Mouse (Mus musculus) hindbrain, embryonic 10.5 days (tissue): ENCODE data around the gene Phactr4. TPM values are rescaled to one million over a fixed set of nuclear protein-coding genes. Genes with fewer than 3 reads are reported as not detected.

Experiments
- DNase-seq: peaks from one replicate; pipeline ENCODE4 v3.0.0-alpha.2; 2017; ENCODE audit warnings: low spot score
- H3K27ac ChIP-seq: fragments of 300-500 bp; sonication (generic); 2 replicates; pipeline ENCODE4 v1.5.1; 2016; ENCODE audit warnings: mild to moderate bottlenecking, moderate library complexity
- H3K27me3 ChIP-seq: fragments of 300-500 bp; sonication (generic); 2 replicates; pipeline ENCODE4 v1.6.1; 2016; ENCODE audit warnings: mild to moderate bottlenecking; ENCODE audit not compliant: poor library complexity, insufficient read depth, severe bottlenecking
- H3K36me3 ChIP-seq: fragments of 300-500 bp; sonication (generic); 2 replicates; pipeline ENCODE4 v1.6.1; 2016; ENCODE audit warnings: mild to moderate bottlenecking, moderate library complexity
- H3K4me1 ChIP-seq: fragments of 300-500 bp; sonication (generic); replicated peaks from 2 replicates; pipeline ENCODE4 v1.6.1; 2016; ENCODE audit warnings: mild to moderate bottlenecking
- H3K4me3 ChIP-seq: fragments of 300-500 bp; sonication (generic); 2 replicates; pipeline ENCODE4 v1.5.1; 2016; ENCODE audit warnings: mild to moderate bottlenecking, moderate library complexity
- H3K9me3 ChIP-seq: fragments of 300-500 bp; sonication (generic); 2 replicates; pipeline ENCODE4 v1.6.1; 2016; ENCODE audit warnings: mild to moderate bottlenecking, moderate library complexity
- WGBS: fragments of 180-500 bp; shearing (Covaris S2); methylation state at CpG from one replicate; pipeline ENCODE4 v1.1.7; 2016; 5-methylcytosine and 5-hydroxymethylcytosine counted together
- polyA plus RNA-seq: library from polyadenylated mRNA; unstranded; fragments of >200 nt; fragmentation: Nextera tagmentation; extraction: Ambion mirVana; gene quantifications from 2 replicates; pipeline ENCODE4 v1.2.1, GENCODE M21; 2016

Phactr4 gene
- polyA plus RNA-seq, 1 experiment from 2014 or later, result 25.5 TPM

- no peak for DNase-seq
- peaks cover 19% of the 10 kb centered on the region for H3K4me1 ChIP-seq
- H3K4me3 ChIP-seq, result no peak overlapping the region
- H3K27ac ChIP-seq, result no peak overlapping the region
- no peaks in the 10 kb centered on the region for H3K9me3 ChIP-seq
- H3K27me3 ChIP-seq, result no peaks in the 10 kb centered on the region
- peaks cover 89% of the 10 kb centered on the region for H3K36me3 ChIP-seq
- WGBS, result 94% methylated on average over 13 of the region's 13 CpGs
Observed at GRCm38 (mm10) chr4:132338943-132339342, 83.3 kb downstream of the Phactr4 start.

- H3K4me3 ChIP-seq, result no peak overlapping the region
- WGBS, result 89% methylated on average over 6 of the region's 6 CpGs
- no peak for DNase-seq
- H3K9me3 ChIP-seq, result no peaks in the 10 kb centered on the region
- no peaks in the 10 kb centered on the region for H3K27me3 ChIP-seq
- H3K4me1 ChIP-seq, result peaks cover 21% of the 10 kb centered on the region
- peaks cover 77% of the 10 kb centered on the region for H3K36me3 ChIP-seq
- H3K27ac ChIP-seq, result no peak overlapping the region
Observed at GRCm38 (mm10) chr4:132332880-132333279, 89.4 kb downstream of the Phactr4 start.

GRCm38 (mm10) chr4:132331960-132332359 is 90.3 kb downstream of the Phactr4 start:
- Histone ChIP-seq H3K4me3 (no peak overlapping the region), H3K36me3 (peaks cover 68% of the 10 kb centered on the region), H3K4me1 (peaks cover 21% of the 10 kb centered on the region), H3K9me3 (no peaks in the 10 kb centered on the region), H3K27me3 (no peaks in the 10 kb centered on the region), H3K27ac (no peak overlapping the region)
- DNase-seq, result no peak
- WGBS, result 83% methylated on average over 3 of the region's 3 CpGs

GRCm38 (mm10) chr4:132329835-132330354 is 92.4 kb downstream of the Phactr4 start:
- Histone ChIP-seq H3K9me3 (no peaks in the 10 kb centered on the region), H3K27me3 (no peaks in the 10 kb centered on the region), H3K4me1 (peaks cover 21% of the 10 kb centered on the region), H3K36me3 (peaks cover 65% of the 10 kb centered on the region), H3K27ac (peak overlapping the region; percentile 96), H3K4me3 (peak overlapping the region; percentile 90)
- WGBS, result 13% methylated on average over 10 of the region's 10 CpGs
- no peak for DNase-seq

GRCm38 (mm10) chr4:132329115-132329834 is 93.0 kb downstream of the Phactr4 start, which contains the start of gene Trnau1ap:
Trnau1ap (minus strand) TSS chr4:132329538.
- under 1% methylated on average over 52 of the region's 52 CpGs for WGBS
- H3K36me3 ChIP-seq, result peaks cover 65% of the 10 kb centered on the region

GRCm38 (mm10) chr4:132328391-132328982 is 93.8 kb downstream of the Phactr4 start:
- WGBS, result 49% methylated on average over 14 of the region's 14 CpGs
- H3K4me3 ChIP-seq, result peak overlapping the region; percentile 90
- H3K9me3 ChIP-seq, result no peaks in the 10 kb centered on the region
- peaks cover 21% of the 10 kb centered on the region for H3K4me1 ChIP-seq
- H3K27ac ChIP-seq, result peak overlapping the region; percentile 96
- H3K27me3 ChIP-seq, result no peaks in the 10 kb centered on the region
- DNase-seq, result no peak
- H3K36me3 ChIP-seq, result peaks cover 65% of the 10 kb centered on the region

More at GRCm38 (mm10) chr4:132329115-132329834, 93.0 kb downstream of the Phactr4 start, which contains the start of gene Trnau1ap:
- Histone ChIP-seq H3K4me1 (peaks cover 21% of the 10 kb centered on the region), H3K4me3 (peak within 1 kb of the TSS; percentile 90), H3K27me3 (no peaks in the 10 kb centered on the region), H3K27ac (peak within 1 kb of the TSS; percentile 96), H3K9me3 (no peaks in the 10 kb centered on the region)
- peak; percentile 94 for DNase-seq

GRCm38 (mm10) chr4:132326481-132326880 is 95.8 kb downstream of the Phactr4 start:
- 81% methylated on average over 5 of the region's 5 CpGs for WGBS
- Histone ChIP-seq H3K27me3 (no peaks in the 10 kb centered on the region), H3K4me3 (no peak overlapping the region), H3K36me3 (peaks cover 63% of the 10 kb centered on the region), H3K27ac (no peak overlapping the region), H3K4me1 (peaks cover 21% of the 10 kb centered on the region), H3K9me3 (no peaks in the 10 kb centered on the region)
- no peak for DNase-seq

- Histone ChIP-seq H3K4me3 (no peak overlapping the region), H3K27me3 (no peaks in the 10 kb centered on the region), H3K27ac (no peak overlapping the region), H3K4me1 (no peaks in the 10 kb centered on the region), H3K9me3 (no peaks in the 10 kb centered on the region), H3K36me3 (peaks cover 90% of the 10 kb centered on the region)
- WGBS, result 89% methylated on average over 8 of the region's 8 CpGs
- no peak for DNase-seq
Observed at GRCm38 (mm10) chr4:132315711-132316110, 106.6 kb downstream of the Phactr4 start.

- Histone ChIP-seq H3K27ac (no peak overlapping the region), H3K4me1 (peaks cover 10% of the 10 kb centered on the region), H3K27me3 (no peaks in the 10 kb centered on the region), H3K36me3 (peaks cover 75% of the 10 kb centered on the region), H3K9me3 (no peaks in the 10 kb centered on the region), H3K4me3 (no peak overlapping the region)
- WGBS, result 85% methylated on average over 5 of the region's 5 CpGs
- DNase-seq, result no peak
Observed at GRCm38 (mm10) chr4:132312627-132313026, 109.7 kb downstream of the Phactr4 start.

- no peak for DNase-seq
- Histone ChIP-seq H3K27ac (no peak overlapping the region), H3K27me3 (no peaks in the 10 kb centered on the region), H3K4me3 (no peak overlapping the region), H3K36me3 (peaks cover 67% of the 10 kb centered on the region), H3K4me1 (peaks cover 10% of the 10 kb centered on the region), H3K9me3 (no peaks in the 10 kb centered on the region)
- WGBS, result 54% methylated on average over 3 of the region's 3 CpGs
Observed at GRCm38 (mm10) chr4:132311801-132312200, 110.5 kb downstream of the Phactr4 start.

- WGBS, result 38% methylated on average over 1 of the region's 1 CpGs
- Histone ChIP-seq H3K36me3 (peaks cover 61% of the 10 kb centered on the region), H3K9me3 (no peaks in the 10 kb centered on the region)
Observed at GRCm38 (mm10) chr4:132311209-132311608, 111.1 kb downstream of the Phactr4 start.

GRCm38 (mm10) chr4:132309849-132310472 is 112.3 kb downstream of the Phactr4 start:
- DNase-seq, result peak; percentile 49
- H3K4me1 ChIP-seq, result peaks cover 10% of the 10 kb centered on the region
- peak overlapping the region; percentile 90 for H3K4me3 ChIP-seq
- H3K27me3 ChIP-seq, result no peaks in the 10 kb centered on the region
- H3K9me3 ChIP-seq, result no peaks in the 10 kb centered on the region
- H3K27ac ChIP-seq, result peak overlapping the region; percentile 95
- peaks cover 54% of the 10 kb centered on the region for H3K36me3 ChIP-seq
- 36% methylated on average over 10 of the region's 10 CpGs for WGBS

More at GRCm38 (mm10) chr4:132311209-132311608, 111.1 kb downstream of the Phactr4 start:
- H3K27me3 ChIP-seq, result no peaks in the 10 kb centered on the region
- peaks cover 10% of the 10 kb centered on the region for H3K4me1 ChIP-seq
- DNase-seq, result no peak
- no peak overlapping the region for H3K27ac ChIP-seq
- H3K4me3 ChIP-seq, result no peak overlapping the region
